Mouse (Mus musculus) adrenal gland, adult 2 months (tissue): ENCODE measurements at regions not wholly inside any gene's neighbourhood (a gene's known extent, or its start where the extent isn't known, plus 50 kb on each side); places are given as distances from the start of the nearest gene placed in this dataset.

Source experiments
- DNase-seq: peaks from one replicate; pipeline ENCODE4 v3.0.0; 2021

DNA sequence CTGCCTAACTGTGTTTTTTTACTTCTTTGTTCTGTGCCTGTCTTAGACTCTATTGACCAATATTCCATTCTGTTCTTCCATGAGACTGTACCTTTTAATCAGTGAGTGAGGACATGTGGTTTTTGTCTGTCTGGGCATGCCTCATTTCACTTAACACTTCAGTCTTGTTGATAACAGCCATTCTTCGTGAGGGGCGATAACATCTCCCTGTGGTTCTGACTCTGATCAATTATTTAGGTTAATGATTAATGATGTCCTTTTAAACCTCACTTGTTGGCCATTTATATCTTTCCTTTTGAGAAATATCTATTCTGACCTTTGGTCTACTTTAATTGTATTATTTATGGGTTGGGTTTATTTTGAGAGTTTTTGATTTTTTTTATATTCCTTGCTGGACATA lies 496.0 kb downstream of the Cd109 start:
- no peak for DNase-seq

DNA sequence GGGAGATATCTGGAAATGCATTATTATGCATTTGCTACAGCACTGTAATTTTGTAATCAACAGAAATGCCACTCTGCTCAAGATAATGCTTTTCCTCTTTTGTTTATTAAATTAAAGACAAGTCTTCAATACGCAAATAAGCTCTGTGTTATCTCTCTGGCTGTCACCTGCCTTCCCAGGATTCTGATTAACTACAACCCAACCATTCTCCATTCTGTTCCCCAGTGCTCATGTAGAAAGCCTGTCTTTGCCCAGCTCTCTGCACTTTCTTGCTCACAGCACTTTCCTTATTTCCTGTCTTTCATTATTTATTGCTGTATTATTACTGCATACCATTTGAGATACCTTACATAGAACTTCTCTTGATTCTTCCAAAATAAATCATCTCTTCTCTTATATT lies 525.6 kb downstream of the Cd109 start:
- DNase-seq: no peak

DNA sequence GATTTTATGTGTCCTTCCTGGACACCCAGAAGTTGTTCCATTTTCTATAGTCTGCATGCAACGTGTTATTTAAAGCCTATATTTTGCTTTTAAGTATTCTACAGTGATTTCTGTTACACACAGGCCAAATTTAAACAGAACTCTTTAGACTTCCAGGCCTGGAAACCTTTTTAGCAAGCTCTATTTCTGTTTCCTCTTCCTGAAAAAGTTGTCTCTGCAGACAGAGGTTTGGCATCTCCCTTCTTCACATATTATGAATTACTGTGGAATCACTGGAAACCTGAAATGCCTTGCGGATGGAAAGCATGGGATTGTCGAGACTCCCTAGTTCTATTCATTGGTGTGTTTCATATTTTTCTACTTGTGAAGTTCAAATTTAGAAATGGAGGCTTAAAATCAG lies 530.7 kb downstream of the Cd109 start:
- no peak for DNase-seq

DNA sequence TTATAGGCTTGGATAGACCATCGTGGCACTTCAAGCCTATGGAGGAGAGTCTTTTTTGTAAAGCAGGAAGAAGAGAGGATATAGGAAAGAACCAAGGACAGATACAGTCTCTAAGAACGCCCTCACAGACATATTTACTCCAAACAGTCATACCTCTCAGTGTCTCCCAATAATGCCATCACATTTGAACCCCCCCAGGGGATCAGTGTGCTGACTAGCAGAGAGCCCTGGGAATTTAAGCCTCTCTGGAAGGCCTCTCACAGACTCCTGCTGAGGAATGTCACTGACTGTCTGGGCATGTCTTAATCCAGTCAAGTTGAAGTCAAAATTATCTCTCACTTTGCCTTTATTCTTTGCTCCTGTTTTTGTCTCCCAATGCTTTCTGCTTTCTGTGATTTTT lies 550.2 kb downstream of the Cd109 start:
- no peak for DNase-seq

DNA sequence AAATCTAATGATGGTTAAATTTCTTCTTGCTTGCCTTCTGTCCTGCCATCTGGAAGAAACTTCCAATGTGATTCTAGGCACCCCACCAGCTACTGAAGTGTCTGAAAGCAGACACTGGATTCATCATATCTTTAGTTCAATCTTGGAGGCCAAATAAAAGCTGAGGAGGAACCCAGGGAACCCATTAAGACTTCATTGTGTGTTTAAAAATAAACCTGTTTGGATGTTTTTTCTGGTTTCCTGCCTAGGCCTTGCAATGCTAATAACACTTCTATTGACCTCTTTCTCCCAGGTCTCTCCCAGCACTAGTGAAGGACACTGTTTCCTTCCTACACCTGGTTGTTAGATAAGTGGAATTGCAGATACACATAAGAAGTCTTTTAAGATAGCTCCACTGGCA lies 545.6 kb downstream of the Col12a1 start:
- no peak for DNase-seq

DNA sequence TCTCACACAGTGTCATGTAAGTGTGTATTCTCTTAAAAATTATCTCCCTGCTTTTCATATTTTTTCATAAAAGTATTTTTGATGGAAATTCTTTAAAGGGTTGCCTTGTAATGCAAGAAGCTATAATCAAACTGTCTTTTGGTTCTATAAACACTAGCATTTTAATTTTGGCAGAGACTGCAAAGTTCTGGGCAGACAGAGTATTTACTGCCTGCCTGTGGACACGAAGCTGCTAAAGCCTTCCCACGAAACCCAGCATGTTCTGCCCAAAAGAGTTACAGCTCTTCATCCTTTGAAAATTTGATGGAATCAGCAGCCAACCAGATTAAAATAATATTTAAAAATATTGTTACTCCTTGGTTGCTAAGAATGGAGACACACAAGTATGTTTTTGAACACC lies 538.7 kb downstream of the Col12a1 start:
- DNase-seq: no peak

GRCm38 (mm10) chr9:79195420-79195819 lies 523.2 kb downstream of the Col12a1 start:
- no peak for DNase-seq

DNA sequence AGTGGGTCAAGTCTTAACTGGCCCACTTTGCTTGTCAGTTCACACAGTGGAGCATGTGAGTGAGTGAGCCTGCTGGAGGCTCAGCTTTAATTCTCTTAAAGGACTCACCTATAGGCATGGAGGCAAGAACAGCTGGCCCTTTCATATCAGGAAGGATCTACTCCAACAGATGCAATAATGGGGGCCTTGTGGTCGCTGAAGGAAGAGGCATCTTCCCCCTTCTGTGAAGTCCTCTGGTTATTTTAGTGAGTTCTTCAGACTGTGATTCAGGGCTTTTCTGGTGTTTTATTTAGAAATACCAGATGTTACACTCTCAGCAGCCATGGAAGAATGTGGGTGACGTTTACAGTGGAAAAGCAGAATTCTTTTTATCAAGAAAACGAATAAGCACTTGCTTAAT lies 516.9 kb downstream of the Col12a1 start:
- DNase-seq: no peak

- peak; percentile 52 for DNase-seq
Measured at GRCm38 (mm10) chr9:79213364-79213763, 505.3 kb downstream of the Col12a1 start.

DNA sequence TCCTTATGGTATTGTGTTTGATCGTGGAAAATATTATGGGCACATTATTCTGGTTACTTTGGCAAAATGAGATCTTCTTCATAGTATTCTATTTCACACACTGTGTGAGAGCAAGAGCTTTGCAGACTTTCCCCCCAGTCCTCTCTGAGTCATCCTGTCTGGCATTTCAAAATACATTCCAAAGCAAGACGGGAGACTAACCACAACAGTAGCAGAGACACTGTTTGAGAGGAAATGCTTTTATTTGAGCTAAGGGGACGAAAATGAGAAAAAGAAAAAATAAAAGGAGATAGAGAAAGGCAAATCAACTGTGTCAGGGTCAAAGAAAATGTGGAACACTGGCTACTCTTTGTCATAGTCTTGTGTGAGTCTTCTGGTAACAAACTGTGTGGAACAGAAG lies 502.6 kb downstream of the Col12a1 start:
- DNase-seq: peak; percentile 22

GRCm38 (mm10) chr9:79216432-79216831 lies 502.2 kb downstream of the Col12a1 start:
- no peak for DNase-seq

DNA sequence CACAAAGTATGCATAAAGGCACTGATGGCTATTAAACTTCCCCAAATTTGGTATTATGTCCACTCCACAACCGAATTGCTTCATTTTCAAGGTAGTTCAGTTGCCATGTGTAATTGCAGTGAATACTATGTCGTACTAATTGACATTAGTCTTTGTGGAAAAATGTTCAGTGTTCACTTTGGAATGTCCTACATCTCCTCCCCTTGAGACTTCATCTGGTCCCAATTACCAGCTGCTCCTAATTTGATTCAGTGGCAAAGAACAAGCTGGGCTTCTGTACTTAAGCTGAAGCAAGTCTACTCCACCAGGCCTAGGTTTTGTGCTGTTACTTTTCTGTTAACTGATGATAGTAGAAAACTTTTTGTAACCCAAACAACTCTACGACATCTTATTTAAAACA lies 485.6 kb downstream of the Col12a1 start:
- DNase-seq: no peak

GRCm38 (mm10) chr9:79233751-79234150 lies 484.9 kb downstream of the Col12a1 start:
- DNase-seq: no peak

DNA sequence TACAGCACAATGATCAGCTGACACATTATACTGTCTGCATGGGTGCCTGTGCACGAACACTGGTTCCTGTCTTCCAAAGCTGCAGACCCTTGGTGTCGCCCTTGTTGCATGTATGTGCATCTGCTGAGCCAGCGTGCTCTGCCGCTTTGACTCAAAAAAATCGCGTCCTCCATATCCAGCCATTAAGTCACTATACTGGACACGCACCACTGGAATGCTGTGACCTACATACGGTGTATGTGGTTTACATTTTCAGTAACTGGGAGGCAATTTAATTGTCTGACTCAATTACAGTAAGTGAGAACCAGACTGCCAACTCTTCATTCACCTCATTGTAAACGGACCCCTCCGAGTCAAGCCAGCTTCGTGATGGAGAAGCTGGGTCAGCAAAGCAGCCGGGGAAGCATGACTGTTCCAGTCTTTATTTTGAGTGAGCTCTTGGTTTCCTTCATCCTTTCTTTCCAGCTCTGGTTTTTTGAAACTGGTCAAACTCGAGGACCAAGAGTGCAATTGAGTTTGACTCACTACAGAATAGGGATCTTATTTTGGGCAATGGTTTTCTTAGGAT lies 448.9 kb downstream of the Col12a1 start:
- no peak for DNase-seq

GRCm38 (mm10) chr9:79270256-79270655 lies 448.4 kb downstream of the Col12a1 start:
- DNase-seq: peak; percentile 13

GRCm38 (mm10) chr9:79287849-79288248 lies 430.8 kb downstream of the Col12a1 start:
- DNase-seq: no peak

- no peak for DNase-seq
Measured at GRCm38 (mm10) chr9:79295306-79295705, 423.3 kb downstream of the Col12a1 start.

DNA sequence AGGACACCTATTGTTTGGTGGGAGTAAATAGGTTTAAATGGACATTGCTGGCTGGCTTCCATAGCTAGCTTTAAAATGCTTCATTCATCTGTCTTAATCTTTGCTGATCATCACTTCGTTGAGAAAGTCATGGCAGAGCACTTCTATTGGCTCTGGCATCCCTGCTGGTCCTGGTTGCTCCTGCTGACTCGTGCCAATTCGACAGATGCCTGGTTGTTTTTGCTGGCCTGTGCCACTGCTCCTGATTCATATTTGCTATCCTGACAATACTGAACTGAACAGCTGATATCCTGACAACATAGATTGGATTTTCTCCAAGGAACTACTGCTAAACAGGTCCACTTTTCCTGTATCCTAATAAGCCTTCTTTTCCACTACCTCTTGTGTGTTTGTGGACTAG lies 417.1 kb downstream of the Col12a1 start:
- DNase-seq: no peak

DNA sequence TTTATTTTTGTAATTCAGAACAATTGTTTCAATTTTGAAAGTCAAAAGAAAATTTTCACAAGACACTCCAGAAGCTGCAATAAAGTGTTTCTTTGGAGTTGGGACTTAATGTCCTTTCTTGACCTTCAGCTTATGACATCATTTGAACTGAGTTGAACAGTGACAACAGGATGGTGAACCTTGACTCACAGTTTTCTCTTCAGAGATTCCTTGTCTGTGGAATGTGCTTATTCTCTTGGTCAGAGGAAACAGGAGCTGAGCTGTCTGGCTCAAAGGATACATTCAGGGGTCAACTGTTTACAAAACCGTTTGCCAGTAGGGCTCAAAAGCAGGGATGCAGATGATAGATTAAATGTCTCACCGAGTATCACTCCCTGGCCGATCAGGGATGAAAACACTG lies 408.0 kb downstream of the Col12a1 start:
- DNase-seq: no peak

DNA sequence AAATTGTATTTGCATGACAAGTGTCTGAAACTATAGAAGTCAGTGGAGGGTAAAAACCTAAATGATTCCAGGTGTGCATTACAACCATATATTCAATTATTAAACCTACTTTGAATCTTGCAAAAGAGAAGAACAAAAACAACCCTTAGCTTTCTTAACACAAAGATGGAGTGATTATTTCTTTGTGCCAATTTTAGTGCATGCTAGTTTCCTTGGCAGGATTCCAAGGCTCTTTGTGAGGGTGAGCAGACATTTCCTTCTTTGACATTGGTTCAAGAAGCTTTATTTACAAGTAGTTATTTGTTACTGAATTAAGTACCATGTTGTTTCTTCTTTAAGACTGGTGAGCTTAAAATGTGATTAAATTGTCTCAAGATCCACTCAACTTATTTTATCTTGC lies 401.2 kb downstream of the Col12a1 start:
- no peak for DNase-seq

GRCm38 (mm10) chr9:79346371-79347096 lies 372.1 kb downstream of the Col12a1 start:
- peak; percentile 59 for DNase-seq

DNA sequence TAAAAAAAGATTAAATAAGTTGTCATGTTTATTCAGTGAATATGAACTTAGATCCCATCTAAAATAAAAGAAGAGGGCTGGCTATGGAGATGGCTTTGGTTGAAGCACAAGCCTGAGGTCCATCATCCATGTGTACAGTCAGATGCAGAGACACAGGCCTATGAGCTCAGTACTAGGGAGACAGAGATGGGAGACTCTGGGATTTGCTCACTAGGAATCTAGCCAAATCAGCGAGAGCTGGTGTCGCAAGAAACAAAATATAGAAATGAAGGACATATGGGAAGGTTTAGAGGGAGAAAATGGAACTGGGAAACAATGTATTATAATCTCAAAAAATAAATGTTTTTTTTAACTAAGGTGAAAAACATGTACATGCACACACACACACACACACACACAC lies 326.6 kb downstream of the Col12a1 start:
- DNase-seq: no peak

GRCm38 (mm10) chr9:79414989-79415388 lies 303.6 kb downstream of the Col12a1 start:
- no peak for DNase-seq

DNA sequence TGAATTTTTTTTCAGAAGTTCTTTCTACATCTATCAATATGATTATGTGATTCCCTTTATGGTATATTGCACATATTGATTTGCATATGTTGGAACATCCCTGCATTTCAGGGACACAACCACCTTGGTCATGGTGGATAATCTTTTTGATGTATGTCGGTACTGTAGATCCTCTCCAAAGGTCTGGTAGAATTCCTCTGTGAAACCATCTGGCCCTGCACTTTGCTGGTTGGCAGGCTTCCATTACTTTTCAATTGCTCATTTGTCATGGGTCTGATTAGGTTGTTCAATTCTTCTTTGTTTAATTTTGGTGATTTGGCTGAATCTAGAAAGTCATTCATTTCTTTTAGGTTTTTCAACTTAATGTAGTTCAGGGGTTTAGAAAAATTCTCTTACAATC lies 288.2 kb downstream of the Col12a1 start:
- no peak for DNase-seq
